Mouse (Mus musculus): ENCODE results near the gene Olfr323.

The Olfr323 gene

GRCm38 (mm10) chr11:58630401-58630800 is at the start of gene Olfr323:
Gene Olfr323 (minus strand): TSS chr11:58630501.
- peak; percentile 79 for DNase-seq

DNA sequence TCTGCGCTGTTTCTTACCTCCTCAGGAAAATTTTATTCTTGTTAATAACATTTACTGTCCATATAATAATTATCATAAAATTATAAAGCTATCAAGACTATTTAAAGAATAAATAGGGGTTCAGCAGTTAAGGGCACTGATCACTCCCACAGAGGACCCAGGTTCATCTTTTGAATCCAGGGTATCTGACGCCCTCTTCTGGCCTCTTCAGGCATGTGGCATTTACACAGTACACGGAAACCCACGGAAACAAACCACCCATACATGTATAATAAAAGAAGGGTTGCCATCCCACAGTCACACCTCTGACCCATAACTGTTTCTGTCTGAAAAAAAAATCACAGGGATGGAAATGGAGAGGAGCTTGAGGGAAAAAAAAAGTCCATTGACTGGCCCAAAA is 41.5 kb upstream of the Olfr323 start:
- peak; percentile 71 for DNase-seq

GRCm38 (mm10) chr11:58669252-58669651 is 39.0 kb upstream of the Olfr323 start:
- DNase-seq, result peak; percentile 27

DNA sequence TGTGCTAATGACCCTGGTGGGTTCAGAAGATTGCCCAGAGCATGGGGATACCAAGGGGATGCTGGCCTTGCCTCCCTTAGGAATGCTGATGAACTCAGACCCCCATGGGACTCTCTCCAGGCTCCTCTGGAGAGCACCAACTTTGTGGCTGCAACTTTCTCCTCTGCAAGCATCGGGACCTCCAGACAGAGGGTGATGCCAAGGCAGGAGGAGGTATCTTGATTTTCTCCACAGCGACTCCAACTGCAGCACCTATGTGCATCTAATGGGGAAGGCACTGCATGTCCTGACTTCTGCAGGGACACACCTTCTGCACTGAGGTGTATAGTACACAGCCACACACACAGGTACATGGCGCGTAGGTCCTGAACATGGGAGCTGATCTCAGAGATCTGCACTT is 28.3 kb upstream of the Olfr323 start, which contains the start of gene Olfr322:
TSS of gene Olfr322 (plus strand) at position 187 of the 400 bp plus-strand sequence.
- peak; percentile 79 for DNase-seq

DNA sequence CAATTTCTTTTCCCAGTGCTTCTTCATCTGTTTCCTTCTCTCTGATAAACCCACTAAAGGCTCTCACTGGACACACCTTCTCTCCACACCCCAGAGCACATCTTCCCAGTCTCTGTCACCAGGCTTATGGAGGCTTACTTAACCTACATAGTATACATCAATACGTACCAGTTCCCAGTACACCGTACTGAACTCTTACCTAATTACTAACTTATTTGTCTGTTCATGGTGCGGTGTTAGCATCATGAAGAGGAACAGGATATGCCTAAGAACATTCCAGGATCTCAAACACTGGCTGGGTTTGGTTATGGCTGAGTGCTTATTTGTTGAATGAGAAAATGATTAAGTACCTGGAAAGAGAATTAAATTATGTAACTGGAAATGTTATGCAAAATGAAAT is 24.9 kb upstream of the Olfr323 start:
- no peak for DNase-seq

GRCm38 (mm10) chr11:58643350-58643749 is 13.0 kb upstream of the Olfr323 start:
- no peak for DNase-seq

GRCm38 (mm10) chr11:58641638-58642358 is 11.5 kb upstream of the Olfr323 start:
- peak; percentile 62 for DNase-seq

DNA sequence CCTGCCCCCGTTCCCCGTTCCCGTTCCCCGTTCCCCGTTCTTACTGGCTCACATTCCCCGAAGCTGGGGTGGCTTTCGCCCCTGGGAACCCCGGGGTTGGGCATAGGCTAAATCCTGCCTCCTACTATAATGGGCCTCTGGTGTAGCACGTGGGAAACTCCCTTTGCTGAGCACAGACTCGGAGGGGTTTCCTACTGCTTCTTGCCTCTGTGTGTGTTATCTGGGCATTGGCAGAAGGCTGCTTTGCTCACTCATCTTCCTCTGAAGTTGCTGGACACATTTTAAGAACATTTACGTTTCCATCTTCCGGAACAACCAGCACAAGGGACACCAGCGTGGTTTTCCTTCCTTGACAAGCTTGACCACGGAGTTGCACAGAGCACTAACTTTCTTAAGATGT is 10.8 kb upstream of the Olfr323 start:
- DNase-seq, result no peak

DNA sequence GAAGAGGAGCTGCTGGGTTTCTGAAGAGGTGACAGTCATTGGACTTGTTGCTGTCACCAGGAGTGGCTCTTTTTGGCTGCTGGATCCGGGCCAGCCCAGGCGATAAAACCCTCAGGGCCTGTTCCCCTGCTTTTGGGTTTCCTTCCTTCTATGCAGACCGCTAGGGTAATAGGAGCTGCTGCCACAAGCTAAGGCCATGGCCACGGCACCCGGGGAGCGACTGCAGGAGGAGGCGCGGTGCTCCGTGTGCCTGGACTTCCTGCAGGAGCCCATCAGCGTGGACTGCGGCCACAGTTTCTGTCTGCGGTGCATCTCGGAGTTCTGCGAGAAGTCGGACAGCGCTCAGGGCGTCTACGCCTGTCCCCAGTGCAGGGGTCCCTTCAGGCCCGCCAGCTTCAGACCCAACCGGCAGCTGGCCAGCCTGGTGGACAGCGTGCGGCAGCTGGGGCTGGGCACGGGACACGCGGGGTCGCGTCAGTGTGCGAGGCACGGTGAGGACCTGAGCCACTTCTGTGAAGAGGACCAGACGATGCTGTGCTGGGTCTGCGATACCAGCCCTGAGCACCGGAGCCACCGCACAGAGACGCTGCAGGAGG is 10.1 kb upstream of the Olfr323 start, which contains the start of gene Trim58:
TSS of gene Trim58 (plus strand) at position 194 of the 596 bp plus-strand sequence.
- DNase-seq, result peak; percentile 81

- DNase-seq, result peak; percentile 92
Observed at GRCm38 (mm10) chr11:58638176-58638701, 7.9 kb upstream of the Olfr323 start.

DNA sequence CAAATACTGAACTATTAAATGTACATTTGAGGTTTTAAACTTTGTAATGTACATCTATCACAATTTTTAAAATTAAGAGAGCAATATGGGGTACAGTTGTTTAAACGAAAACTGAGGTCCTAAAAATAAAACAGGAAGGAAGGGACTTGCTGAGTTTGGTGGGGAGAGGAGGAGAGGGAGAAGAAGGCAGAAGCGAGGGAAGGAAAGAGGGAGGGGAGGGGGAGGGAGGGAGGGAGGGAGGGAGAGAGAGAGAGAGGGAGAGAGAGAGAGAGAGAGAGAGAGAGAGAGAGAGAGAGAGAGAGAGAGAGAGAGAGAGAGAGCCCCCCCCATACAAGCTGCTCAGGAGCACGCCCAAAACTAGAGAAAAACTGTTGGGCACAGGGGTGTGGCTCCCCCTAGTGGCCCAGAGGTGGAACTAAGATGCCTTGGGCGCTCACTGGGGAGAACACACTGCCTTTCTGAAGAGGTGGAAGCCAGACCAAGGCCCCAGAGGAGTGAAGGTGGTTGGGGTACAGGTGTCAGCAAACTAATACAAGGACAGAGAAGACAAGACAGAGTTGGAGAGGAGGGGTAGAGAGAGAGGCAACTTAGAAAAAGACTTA is 6.2 kb upstream of the Olfr323 start:
- no peak for DNase-seq

DNA sequence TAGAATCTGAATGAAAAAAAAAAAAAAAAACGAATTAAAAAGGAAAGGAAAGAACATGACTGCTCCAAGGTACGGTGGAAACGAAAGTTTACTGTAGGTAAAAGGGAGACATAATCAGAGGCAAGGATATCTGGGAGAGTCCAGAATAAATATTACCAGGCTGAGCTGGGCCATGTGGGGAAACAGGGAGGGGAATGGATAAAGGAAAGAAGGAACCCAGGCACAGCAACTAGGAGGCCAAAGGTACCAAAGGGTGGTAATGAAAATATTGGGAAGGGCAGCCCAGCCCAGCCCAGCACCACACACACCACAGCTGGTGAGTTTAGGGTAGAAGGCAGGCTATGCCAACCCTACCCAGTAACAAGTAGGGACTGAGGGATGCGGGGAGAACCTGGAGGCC is 4.6 kb upstream of the Olfr323 start:
- no peak for DNase-seq

GRCm38 (mm10) chr11:58626146-58626545 is 4.2 kb downstream of the Olfr323 start:
- DNase-seq, result no peak

GRCm38 (mm10) chr11:58618793-58619192 is 11.5 kb downstream of the Olfr323 start:
- DNase-seq, result no peak

DNA sequence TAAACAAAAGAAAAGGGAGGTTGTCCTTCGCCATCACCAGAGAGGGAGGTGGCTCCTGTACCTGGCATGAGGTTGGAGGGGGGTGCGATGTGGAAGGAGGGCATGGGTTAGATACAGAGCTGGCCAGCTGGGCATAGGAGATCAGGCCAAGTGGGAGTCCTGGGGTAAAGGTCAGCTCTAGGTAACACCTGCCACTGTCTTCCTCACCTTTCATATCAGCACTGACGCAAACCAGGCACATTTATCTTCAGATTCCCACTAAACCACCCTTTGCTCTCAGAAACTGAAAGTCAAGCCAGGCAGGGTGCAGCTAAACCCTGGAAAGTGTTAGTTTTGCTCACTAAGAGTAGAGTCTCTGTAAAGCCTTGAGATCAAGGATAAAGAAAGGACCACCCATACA is 11.9 kb downstream of the Olfr323 start:
- peak; percentile 90 for DNase-seq

DNA sequence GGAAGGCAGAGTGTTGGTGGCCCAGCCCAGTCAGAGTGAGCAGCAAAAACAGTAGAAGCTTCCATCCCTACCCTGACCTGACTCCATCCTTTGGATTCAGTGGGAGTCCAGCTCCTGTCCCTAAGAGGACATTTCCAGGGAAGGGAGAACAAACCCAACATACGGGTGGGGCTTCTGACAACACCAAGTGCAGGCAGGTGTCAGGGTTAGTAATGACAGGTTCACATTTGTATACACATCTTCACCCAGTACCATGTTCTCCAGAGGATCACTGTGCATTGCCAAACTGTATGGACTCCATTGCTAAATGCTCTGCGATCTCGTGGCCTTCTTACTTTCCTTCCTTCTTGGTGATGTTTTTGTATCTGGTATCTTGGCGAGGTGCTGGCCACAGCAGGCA is 14.3 kb downstream of the Olfr323 start, which contains the start of gene 2210407C18Rik:
TSS of gene 2210407C18Rik (minus strand) at position 101 of the 400 bp plus-strand sequence.
- DNase-seq, result no peak

GRCm38 (mm10) chr11:58614526-58614925 is 15.8 kb downstream of the Olfr323 start:
- DNase-seq, result no peak

GRCm38 (mm10) chr11:58613359-58613758 is 16.9 kb downstream of the Olfr323 start:
- no peak for DNase-seq

- DNase-seq, result no peak
Observed at GRCm38 (mm10) chr11:58607030-58607429, 23.3 kb downstream of the Olfr323 start.

DNA sequence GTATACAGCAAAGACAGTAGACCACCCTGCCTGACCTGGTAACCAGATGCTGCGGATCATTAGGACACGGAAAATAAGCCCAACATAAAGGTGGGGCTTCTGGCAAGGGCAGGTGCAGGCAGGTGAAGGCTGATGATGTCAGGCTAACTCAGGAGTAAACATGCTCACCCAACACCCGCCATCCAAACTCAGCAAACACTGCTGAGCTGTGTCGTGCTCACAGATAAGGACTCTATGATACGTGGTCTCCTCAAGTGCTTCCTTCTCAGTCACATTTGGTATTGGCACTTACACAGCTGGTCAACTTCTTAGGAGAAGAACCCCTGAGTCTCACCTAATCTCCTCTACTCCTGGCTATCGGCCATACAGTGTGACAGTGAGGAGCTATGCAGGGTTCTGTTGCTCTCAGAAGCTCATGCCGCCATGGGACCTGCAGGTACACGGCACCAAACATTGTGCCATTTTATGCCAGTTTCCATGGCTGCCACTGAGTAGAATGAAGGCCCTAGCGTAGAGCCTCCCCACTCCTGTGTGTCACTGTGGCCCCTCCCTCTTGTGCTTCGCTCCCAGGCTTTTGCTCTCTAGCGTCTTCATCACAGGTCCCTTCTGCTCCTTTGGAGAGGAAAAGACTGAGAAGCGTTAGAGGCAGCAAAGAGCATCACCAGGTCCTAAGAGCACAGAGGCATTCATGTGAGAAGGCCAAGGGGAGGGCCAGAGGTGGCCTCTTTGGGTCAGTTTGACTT is 24.0 kb downstream of the Olfr323 start:
- no peak for DNase-seq

- peak; percentile 90 for DNase-seq
Observed at GRCm38 (mm10) chr11:58605228-58605627, 25.1 kb downstream of the Olfr323 start.

- DNase-seq, result no peak
Observed at GRCm38 (mm10) chr11:58604688-58605087, 25.6 kb downstream of the Olfr323 start.

All from heart, adult 11 months (tissue).